Mouse (Mus musculus) cerebellum, adult 2 months (tissue): ENCODE results near the gene Stx16.

Source experiments
- CTCF ChIP-seq: fragments of 200-500 bp; IDR thresholded peaks from 2 replicates; pipeline ENCODE4 v1.5.1; 2011; ENCODE audit warnings: low read depth, mild to moderate bottlenecking, control low read depth, low read length, moderate library complexity, borderline replicate concordance; ENCODE audit not compliant: insufficient read depth
- POLR2A ChIP-seq: fragments of 200-500 bp; IDR thresholded peaks from 2 replicates; pipeline ENCODE4 v1.6.1; 2011; ENCODE audit warnings: low read length, control low read depth, borderline replicate concordance; ENCODE audit not compliant: insufficient read depth

GRCm38 (mm10) chr2:174077776-174078338 lies 1.7 kb downstream of the Stx16 start:
- TF ChIP-seq CTCF (no peak), POLR2A (no peak)
